Mouse (Mus musculus) bone marrow, adult 2 months (tissue): ENCODE results near the gene Klf5. TPM values are rescaled to one million over a fixed set of nuclear protein-coding genes. Genes with fewer than 3 reads are reported as not detected.

Source experiments
- H3K27ac ChIP-seq: fragments of 200-500 bp; 2 replicates; pipeline ENCODE4 v1.5.1; 2012; ENCODE audit warnings: low read depth, mild to moderate bottlenecking, control low read depth, inconsistent platforms, low read length; ENCODE audit not compliant: control insufficient read depth, poor library complexity, insufficient read depth
- H3K4me1 ChIP-seq: fragments of 200-500 bp; 2 replicates; pipeline ENCODE4 v1.6.1; 2011; ENCODE audit warnings: low read length; ENCODE audit not compliant: control insufficient read depth, insufficient read depth
- H3K4me3 ChIP-seq: fragments of 200-500 bp; replicated peaks from 2 replicates; pipeline ENCODE3; 2011; ENCODE audit warnings: mild to moderate bottlenecking, low read depth, low read length, control low read depth; ENCODE audit not compliant: control insufficient read depth
- CTCF ChIP-seq: fragments of 200-500 bp; IDR thresholded peaks from 2 replicates; pipeline ENCODE4 v1.5.1; 2011; ENCODE audit warnings: low read length, control low read depth; ENCODE audit not compliant: control insufficient read depth, insufficient read depth
- POLR2A ChIP-seq: fragments of 200-500 bp; IDR thresholded peaks from 2 replicates; pipeline ENCODE4 v1.6.1; 2011; ENCODE audit warnings: low read depth, mild to moderate bottlenecking, control low read depth, low read length, borderline replicate concordance; ENCODE audit not compliant: control insufficient read depth
- WGBS: fragments of 180-500 bp; shearing (Covaris S2); methylation state at CpG from one replicate; pipeline ENCODE4 v1.1.7; 2018; 5-methylcytosine and 5-hydroxymethylcytosine counted together
- polyA plus RNA-seq: library from polyadenylated mRNA; stranded (reverse); fragments of >200 nt; gene quantifications from 2 replicates; pipeline ENCODE4 v1.2.4, GENCODE M21; 2011; ENCODE audit warnings: low replicate concordance; ENCODE audit not compliant: missing spikeins, insufficient read depth, insufficient read length

Gene Klf5
- polyA plus RNA-seq, 1 experiment = 21.0 TPM

DNA sequence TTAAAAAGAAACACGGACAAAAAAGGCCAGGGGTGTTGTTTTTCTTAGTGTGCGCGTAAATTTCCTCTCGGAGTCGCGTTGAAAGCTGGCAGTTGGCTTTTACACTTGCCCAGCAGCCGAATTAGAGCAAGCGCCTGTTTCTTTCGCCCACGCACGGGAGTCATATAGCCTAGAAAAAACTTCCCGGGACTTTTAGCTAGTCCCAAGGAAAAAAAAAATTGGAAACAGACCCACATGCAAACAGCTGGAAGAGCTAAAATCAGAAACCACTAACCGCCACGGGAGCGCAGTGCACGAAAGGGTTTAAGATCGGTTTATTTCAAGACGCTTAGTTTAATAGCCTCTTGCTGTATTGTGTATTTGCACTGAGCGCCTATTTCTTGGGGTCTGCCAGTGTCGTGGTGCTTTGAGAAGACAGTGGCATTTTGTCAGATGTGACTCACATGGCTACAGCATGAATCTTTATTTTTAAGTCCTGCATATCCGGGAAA, 1.3 kb downstream of the Klf5 start:
- TF ChIP-seq CTCF (no peak), POLR2A (no peak)
- H3K4me3 ChIP-seq = peak overlapping the region; percentile 96
- no peaks in the 10 kb centered on the region; the same call in 1 of the 2 replicates for H3K4me1 ChIP-seq
- WGBS = 5% methylated on average over 21 of the region's 21 CpGs
- H3K27ac ChIP-seq = no peak overlapping the region

DNA sequence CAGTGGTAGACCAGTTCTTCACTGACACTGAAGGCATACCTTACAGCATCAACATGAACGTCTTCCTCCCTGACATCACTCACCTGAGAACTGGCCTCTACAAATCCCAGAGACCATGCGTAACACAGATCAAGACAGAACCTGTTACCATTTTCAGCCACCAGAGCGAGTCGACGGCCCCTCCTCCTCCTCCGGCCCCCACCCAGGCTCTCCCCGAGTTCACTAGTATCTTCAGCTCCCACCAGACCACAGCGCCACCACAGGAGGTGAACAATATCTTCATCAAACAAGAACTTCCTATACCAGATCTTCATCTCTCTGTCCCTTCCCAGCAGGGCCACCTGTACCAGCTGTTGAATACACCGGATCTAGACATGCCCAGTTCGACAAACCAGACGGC, 3.0 kb downstream of the Klf5 start:
- H3K4me1 ChIP-seq = no peaks in the 10 kb centered on the region; the same call in 1 of the 2 replicates
- no peak for TF ChIP-seq CTCF
- TF ChIP-seq POLR2A = no peak
- WGBS = 73% methylated on average over 11 of the region's 11 CpGs
- no peak overlapping the region for H3K27ac ChIP-seq
- no peak overlapping the region for H3K4me3 ChIP-seq

DNA sequence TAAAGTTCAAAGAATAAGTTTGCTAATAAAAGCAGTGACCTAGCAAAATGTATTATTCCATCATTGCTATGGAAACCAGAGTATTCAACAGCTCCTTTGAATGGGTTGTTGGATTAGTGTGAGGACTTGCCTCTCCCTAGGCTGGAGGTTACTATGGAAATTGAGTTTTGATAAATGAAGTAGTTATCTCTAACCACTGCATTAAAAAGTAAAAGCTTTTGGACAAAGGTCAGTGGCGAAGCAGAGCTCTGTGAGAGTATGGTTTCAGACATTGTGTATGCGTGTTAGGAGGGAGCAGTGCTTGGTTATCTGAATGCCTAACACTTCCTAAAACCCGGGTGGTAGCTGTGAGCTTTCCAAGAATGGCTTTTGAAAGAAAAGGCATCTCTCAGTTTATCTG, 5.9 kb downstream of the Klf5 start:
- Histone ChIP-seq H3K4me1 (no peaks in the 10 kb centered on the region; the same call in 1 of the 2 replicates), H3K4me3 (no peak overlapping the region), H3K27ac (no peak overlapping the region)
- WGBS = 60% methylated on average over 3 of the region's 3 CpGs
- TF ChIP-seq POLR2A (no peak), CTCF (no peak)

DNA sequence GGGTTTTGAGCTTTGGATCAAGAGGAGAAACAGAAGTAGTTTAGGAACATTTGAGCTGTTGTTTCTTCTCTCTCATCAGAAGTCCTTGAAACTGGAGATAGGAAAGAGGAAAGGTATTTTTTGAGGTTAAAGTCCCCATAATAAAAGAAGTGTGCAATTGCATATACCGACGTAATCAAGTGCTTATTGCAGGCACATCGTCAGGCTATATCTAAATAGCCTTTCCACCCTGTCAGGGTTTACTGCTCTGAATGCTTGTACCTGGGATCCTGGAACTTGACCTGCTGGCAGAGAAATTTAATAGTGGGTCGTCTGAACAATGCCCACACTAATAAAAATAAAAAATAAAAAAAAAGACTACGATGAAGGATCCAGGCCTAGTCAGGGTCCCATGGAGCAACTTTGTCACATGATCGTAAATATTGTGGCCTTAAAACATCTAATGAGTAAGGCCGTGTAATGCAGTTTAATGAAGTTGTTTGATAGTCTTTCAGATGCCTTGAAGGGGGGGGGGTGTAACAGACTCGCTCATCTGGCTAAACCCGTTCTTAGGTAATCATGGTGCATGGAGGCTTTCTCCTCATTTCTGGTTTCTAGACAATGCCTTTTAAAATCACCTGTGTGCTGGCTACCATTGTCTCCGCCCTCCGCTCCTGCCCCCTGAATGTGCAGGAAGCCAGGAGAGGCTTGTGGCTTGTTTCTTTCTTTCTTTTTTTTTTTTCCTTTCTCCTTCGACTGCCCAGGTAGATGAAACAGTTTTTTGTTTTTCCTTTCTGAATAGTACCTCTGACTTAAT, 6.7 kb downstream of the Klf5 start:
- no peak overlapping the region for H3K4me3 ChIP-seq
- TF ChIP-seq CTCF (no peak), POLR2A (no peak)
- 83% methylated on average over 12 of the region's 12 CpGs for WGBS
- H3K4me1 ChIP-seq = no peaks in the 10 kb centered on the region; the same call in 1 of the 2 replicates
- no peak overlapping the region for H3K27ac ChIP-seq

DNA sequence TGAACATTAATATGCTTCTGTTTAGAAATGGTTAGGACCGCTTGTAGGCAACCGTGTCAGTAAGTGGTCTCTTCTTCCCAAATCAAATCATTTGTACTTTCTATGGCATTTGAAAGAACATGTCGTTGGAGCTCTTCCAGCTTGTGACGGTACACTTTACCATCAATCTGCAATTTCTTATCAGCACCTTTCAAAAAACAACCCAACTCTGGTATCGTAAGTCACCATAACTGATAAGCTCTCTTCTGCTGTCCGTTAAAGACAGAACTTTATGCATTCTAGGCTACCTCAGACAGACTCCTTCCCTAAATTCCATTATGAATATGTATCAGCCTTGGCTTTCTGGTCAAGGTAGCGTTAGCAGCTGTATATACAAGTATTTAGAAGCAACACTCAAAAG, 7.9 kb downstream of the Klf5 start:
- no peaks in the 10 kb centered on the region for H3K4me1 ChIP-seq
- no peak overlapping the region for H3K4me3 ChIP-seq
- no peak for TF ChIP-seq CTCF
- TF ChIP-seq POLR2A = no peak
- WGBS = 78% methylated on average over 7 of the region's 7 CpGs
- H3K27ac ChIP-seq = no peak overlapping the region

DNA sequence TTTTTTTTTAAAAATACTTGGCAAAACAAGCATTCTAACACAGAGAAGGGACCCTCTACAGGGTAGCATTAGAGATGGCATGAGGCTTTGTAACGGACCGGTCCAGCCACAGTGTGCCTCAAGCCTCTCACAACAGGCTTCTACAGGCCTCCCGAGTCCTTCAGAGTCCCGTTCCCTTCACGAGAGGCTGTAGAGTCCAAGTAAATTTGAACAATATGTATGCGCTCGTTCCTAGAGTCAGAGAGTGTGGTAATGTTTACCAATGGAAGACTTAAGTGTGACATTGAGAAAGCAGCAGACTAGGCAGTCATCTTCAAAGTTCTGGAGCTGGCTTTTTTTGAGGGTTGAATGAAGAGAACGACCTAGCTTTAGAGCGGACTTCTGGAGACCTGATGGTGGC, 11.1 kb downstream of the Klf5 start:
- Histone ChIP-seq H3K4me1 (no peaks in the 10 kb centered on the region), H3K27ac (no peak overlapping the region), H3K4me3 (no peak overlapping the region)
- WGBS = 90% methylated on average over 9 of the region's 9 CpGs
- no peak for TF ChIP-seq CTCF
- TF ChIP-seq POLR2A = no peak

DNA sequence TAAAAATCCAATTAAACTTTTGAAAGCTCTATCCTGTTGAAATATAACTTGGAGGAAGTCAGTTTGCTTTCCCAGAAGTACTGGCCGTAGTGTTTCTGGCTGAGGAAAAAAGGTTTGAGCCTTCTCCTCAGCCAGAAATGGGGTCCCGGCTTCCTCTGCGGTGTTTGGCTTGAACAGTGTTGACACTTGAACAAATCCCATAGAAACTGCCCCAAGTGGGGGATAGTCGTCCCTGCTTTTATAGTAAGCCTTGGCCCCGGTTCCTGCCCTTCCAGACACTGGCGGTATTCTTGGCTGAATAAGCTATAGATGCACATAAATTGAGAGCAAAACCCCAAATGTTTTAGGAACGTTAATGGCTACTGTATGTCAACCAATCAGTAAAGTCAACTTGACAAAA, 11.9 kb downstream of the Klf5 start:
- no peak overlapping the region for H3K4me3 ChIP-seq
- 89% methylated on average over 7 of the region's 7 CpGs for WGBS

DNA sequence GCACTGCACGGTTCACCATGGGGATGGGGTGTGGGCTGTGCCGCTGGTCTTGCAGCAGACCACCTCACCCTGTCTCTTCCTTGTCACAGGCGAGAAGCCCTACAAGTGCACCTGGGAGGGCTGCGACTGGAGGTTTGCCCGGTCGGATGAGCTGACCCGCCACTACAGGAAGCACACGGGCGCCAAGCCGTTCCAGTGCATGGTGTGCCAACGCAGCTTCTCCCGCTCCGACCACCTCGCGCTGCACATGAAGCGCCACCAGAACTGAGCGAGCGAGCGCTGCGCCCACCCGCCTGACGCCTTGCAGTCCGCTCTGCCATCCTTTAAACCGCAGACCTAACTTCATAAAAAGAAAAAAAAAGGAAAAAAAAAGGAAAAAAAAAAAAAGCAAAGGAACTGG, 14.6 kb downstream of the Klf5 start:
- no peak for TF ChIP-seq CTCF
- no peak for TF ChIP-seq POLR2A
- no peak overlapping the region for H3K4me3 ChIP-seq
- no peaks in the 10 kb centered on the region for H3K4me1 ChIP-seq
- H3K27ac ChIP-seq = no peak overlapping the region
- WGBS = 95% methylated on average over 24 of the region's 24 CpGs

More for the DNA sequence above, 11.9 kb downstream of the Klf5 start:
- no peaks in the 10 kb centered on the region for H3K4me1 ChIP-seq
- H3K27ac ChIP-seq = no peak overlapping the region
- TF ChIP-seq CTCF (no peak), POLR2A (no peak)

DNA sequence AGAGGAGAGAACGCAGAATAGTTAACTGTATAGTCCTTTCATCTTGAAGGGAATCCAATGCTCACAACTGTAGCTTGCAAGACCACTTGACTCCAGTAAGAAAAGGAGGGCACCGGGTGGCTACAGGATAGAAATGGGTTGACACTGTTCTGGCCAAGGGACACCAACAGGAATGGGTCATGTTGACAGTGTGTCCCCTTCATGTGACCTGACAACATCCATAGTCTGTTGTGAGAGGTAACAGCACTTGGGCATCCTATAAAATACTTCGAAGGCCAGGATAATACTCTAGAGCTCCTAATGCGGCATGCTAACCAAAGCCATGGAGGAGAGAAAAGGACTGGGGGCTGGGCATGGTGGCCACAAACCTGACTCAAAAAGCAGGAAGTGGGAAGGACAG, 17.8 kb downstream of the Klf5 start:
- no peak for TF ChIP-seq CTCF
- 92% methylated on average over 4 of the region's 4 CpGs for WGBS
- H3K4me3 ChIP-seq = no peak overlapping the region
- H3K4me1 ChIP-seq = no peaks in the 10 kb centered on the region
- H3K27ac ChIP-seq = no peak overlapping the region
